Comparison of ENCODE assay signal across 19 mouse cellular contexts in genomic region chr5:47556717-47557116, GRCm38 (mm10).
DNase-seq lines count a peak whose midpoint lies in the region; ATAC-seq and TF ChIP-seq lines count a peak whose summit lies in the region.
"Had no signal": no experiment of that assay in that cellular context is flagged by ENCODE, and none has a peak within 500 bp of the region (broad histone marks: within the 10 kb centered on the region; RNA-seq: fewer than 3 reads in every experiment).

No protein-coding gene starts in this region.

- ATAC-seq in embryonic facial prominence, embryonic 14.5 days (ENCODE audit: low read depth), result peak; percentile 70; the same call in 1 of the 2 replicates
- ATAC-seq in forebrain, embryonic 14.5 days, result peak; percentile 51
- no peak for ATAC-seq in forebrain, postnatal 0 days
- ATAC-seq in kidney, postnatal 0 days (replicated peaks; ENCODE audit: low FRiP score, low read depth), result peak; percentile 63; the same call in 1 of the 2 replicates
- ATAC-seq: hindbrain, postnatal 0 days had no signal

- H3K36me3 ChIP-seq in embryonic facial prominence, embryonic 14.5 days (ENCODE audit: control insufficient read depth, insufficient read depth, low read length), result no peaks in the 10 kb centered on the region
- no peaks in the 10 kb centered on the region for H3K36me3 ChIP-seq in embryonic facial prominence, embryonic 10.5 days (replicated peaks)
- no peaks in the 10 kb centered on the region for H3K36me3 ChIP-seq in forebrain, embryonic 14.5 days (ENCODE audit: control insufficient read depth, insufficient read depth, low read length)
- no peaks in the 10 kb centered on the region for H3K36me3 ChIP-seq in forebrain, postnatal 0 days (ENCODE audit: insufficient read depth)
- H3K36me3 ChIP-seq in kidney, postnatal 0 days (ENCODE audit: insufficient read depth, low read length), result no peaks in the 10 kb centered on the region
- H3K36me3 ChIP-seq: heart, embryonic 13.5 days; hindbrain, embryonic 13.5 days had no signal

- H3K27me3 ChIP-seq in embryonic facial prominence, embryonic 14.5 days (replicated peaks; ENCODE audit: control insufficient read depth, insufficient read depth, low read length), result no peaks in the 10 kb centered on the region
- H3K27me3 ChIP-seq in embryonic facial prominence, embryonic 10.5 days (replicated peaks; ENCODE audit: low read depth, poor library complexity, severe bottlenecking), result no peaks in the 10 kb centered on the region
- H3K27me3 ChIP-seq in forebrain, embryonic 14.5 days (replicated peaks; ENCODE audit: control insufficient read depth, insufficient read depth, low read length), result no peaks in the 10 kb centered on the region
- H3K27me3 ChIP-seq in forebrain, postnatal 0 days (ENCODE audit: insufficient read depth, low read length), result no peaks in the 10 kb centered on the region
- H3K27me3 ChIP-seq in kidney, postnatal 0 days (ENCODE audit: insufficient read depth, low read length), result no peaks in the 10 kb centered on the region
- H3K27me3 ChIP-seq: CH12.LX; heart, embryonic 13.5 days; hindbrain, embryonic 13.5 days had no signal

- H3K27ac ChIP-seq in embryonic facial prominence, embryonic 14.5 days (replicated peaks; ENCODE audit: low read depth, low read length), result no peak overlapping the region
- H3K27ac ChIP-seq in embryonic facial prominence, embryonic 10.5 days (replicated peaks), result no peak overlapping the region
- no peak overlapping the region for H3K27ac ChIP-seq in forebrain, embryonic 14.5 days (ENCODE audit: low read depth, low read length)
- no peak overlapping the region for H3K27ac ChIP-seq in forebrain, postnatal 0 days (ENCODE audit: low read depth, low read length)
- no peak overlapping the region for H3K27ac ChIP-seq in kidney, postnatal 0 days
- H3K27ac ChIP-seq: heart, embryonic 13.5 days; hindbrain, embryonic 13.5 days; hindbrain, postnatal 0 days had no signal

- no peaks in the 10 kb centered on the region for H3K9me3 ChIP-seq in embryonic facial prominence, embryonic 14.5 days (ENCODE audit: control insufficient read depth, low read length)
- no peaks in the 10 kb centered on the region for H3K9me3 ChIP-seq in embryonic facial prominence, embryonic 10.5 days
- H3K9me3 ChIP-seq in forebrain, embryonic 14.5 days (replicated peaks; ENCODE audit: control insufficient read depth, low read length), result no peaks in the 10 kb centered on the region
- no peaks in the 10 kb centered on the region for H3K9me3 ChIP-seq in forebrain, postnatal 0 days (ENCODE audit: low read length)
- H3K9me3 ChIP-seq in kidney, postnatal 0 days (replicated peaks; ENCODE audit: low read length), result no peaks in the 10 kb centered on the region
- H3K9me3 ChIP-seq: heart, embryonic 13.5 days; hindbrain, embryonic 13.5 days had no signal

- DNase-seq in embryonic facial prominence, embryonic 14.5 days (ENCODE audit: low spot score), result peak; percentile 43
- no peak for DNase-seq in embryonic facial prominence, embryonic 10.5 days (ENCODE audit: low spot score)
- DNase-seq in forebrain, embryonic 14.5 days (ENCODE audit: low spot score), result peak; percentile 23
- DNase-seq in forebrain, postnatal 0 days, result no peak
- peak; percentile 77 for DNase-seq in kidney, postnatal 0 days (ENCODE audit: low spot score)
- no peak for DNase-seq in kidney, postnatal 14 days
- peak; percentile 6 for DNase-seq in mesoderm, embryonic 11.5 days (ENCODE audit: low read depth, low spot score)
- DNase-seq: adrenal gland, adult 2 months; adrenal gland, postnatal 25 days; cerebellum, adult 2 months; cerebellum, postnatal 10 days; gastrocnemius, postnatal 36 days; heart, adult 11 months; heart, postnatal 4 days; kidney, adult 11 months had no signal

- no peak overlapping the region for H3K9ac ChIP-seq in embryonic facial prominence, embryonic 14.5 days (ENCODE audit: low read depth, low read length)
- no peak overlapping the region for H3K9ac ChIP-seq in forebrain, embryonic 14.5 days (ENCODE audit: low read length)
- no peak overlapping the region for H3K9ac ChIP-seq in forebrain, postnatal 0 days
- H3K9ac ChIP-seq in kidney, postnatal 0 days (ENCODE audit: low read depth, low read length), result no peak overlapping the region
- H3K9ac ChIP-seq: heart, embryonic 13.5 days; hindbrain, embryonic 13.5 days had no signal

- no peak overlapping the region for H3K4me3 ChIP-seq in embryonic facial prominence, embryonic 14.5 days (ENCODE audit: low read depth, low read length)
- no peak overlapping the region for H3K4me3 ChIP-seq in embryonic facial prominence, embryonic 10.5 days
- no peak overlapping the region for H3K4me3 ChIP-seq in forebrain, embryonic 14.5 days (ENCODE audit: low read depth, low read length)
- H3K4me3 ChIP-seq in forebrain, postnatal 0 days (ENCODE audit: low read depth, low read length), result no peak overlapping the region
- no peak overlapping the region for H3K4me3 ChIP-seq in kidney, postnatal 0 days (replicated peaks; ENCODE audit: low read depth, low read length)
- H3K4me3 ChIP-seq: heart, embryonic 13.5 days; hindbrain, embryonic 13.5 days had no signal

- 57% methylated on average over 1 of the region's 1 CpGs for WGBS in embryonic facial prominence, embryonic 14.5 days
- WGBS in embryonic facial prominence, embryonic 10.5 days, result 73% methylated on average over 1 of the region's 1 CpGs
- 35% methylated on average over 1 of the region's 1 CpGs for WGBS in forebrain, embryonic 14.5 days
- WGBS in forebrain, postnatal 0 days, result 27% methylated on average over 1 of the region's 1 CpGs
- WGBS in kidney, postnatal 0 days, result 50% methylated on average over 1 of the region's 1 CpGs

- no peak overlapping the region for H3K4me2 ChIP-seq in embryonic facial prominence, embryonic 14.5 days (ENCODE audit: low read depth, low read length)
- no peak overlapping the region for H3K4me2 ChIP-seq in forebrain, embryonic 14.5 days (ENCODE audit: low read length)
- H3K4me2 ChIP-seq in forebrain, postnatal 0 days (ENCODE audit: low read depth), result no peak overlapping the region
- H3K4me2 ChIP-seq in kidney, postnatal 0 days (ENCODE audit: low read length), result no peak overlapping the region
- H3K4me2 ChIP-seq: heart, embryonic 13.5 days; hindbrain, embryonic 13.5 days had no signal

- no peaks in the 10 kb centered on the region for H3K4me1 ChIP-seq in embryonic facial prominence, embryonic 14.5 days (ENCODE audit: control insufficient read depth, insufficient read depth, low read length)
- H3K4me1 ChIP-seq in embryonic facial prominence, embryonic 10.5 days, result peaks cover 4% of the 10 kb centered on the region; the same call in 1 of the 2 replicates
- no peaks in the 10 kb centered on the region; the same call in 1 of the 2 replicates for H3K4me1 ChIP-seq in forebrain, embryonic 14.5 days (ENCODE audit: control insufficient read depth, insufficient read depth, low read length)
- no peaks in the 10 kb centered on the region for H3K4me1 ChIP-seq in forebrain, postnatal 0 days (ENCODE audit: insufficient read depth)
- no peaks in the 10 kb centered on the region for H3K4me1 ChIP-seq in kidney, postnatal 0 days (replicated peaks; ENCODE audit: insufficient read depth, low read length)
- H3K4me1 ChIP-seq: heart, embryonic 13.5 days; hindbrain, embryonic 13.5 days had no signal

- no peak for TF ChIP-seq CTCF in forebrain, postnatal 0 days (IDR thresholded peaks at IDR 0.05; ENCODE audit: low read depth)
- TF ChIP-seq CTCF in kidney, postnatal 0 days (IDR thresholded peaks at IDR 0.05; ENCODE audit: low read depth), result no peak

Comparison
In these comparisons a context has a peak if more than half of its experiments do, and no peak if none do; other contexts are left out.
1. DNase-seq: peak in embryonic facial prominence, embryonic 14.5 days (single experiment), forebrain, embryonic 14.5 days (single experiment), kidney, postnatal 0 days (single experiment) and mesoderm, embryonic 11.5 days (single experiment); none in embryonic facial prominence, embryonic 10.5 days (single experiment), forebrain, postnatal 0 days (single experiment) and kidney, postnatal 14 days (single experiment).